Mouse (Mus musculus) heart, embryonic 11.5 days (tissue): ENCODE measurements around the gene Ergic2. TPM values are rescaled to one million over a fixed set of nuclear protein-coding genes. Genes with fewer than 3 reads are reported as not detected.
"Not testable (repeated sequence)": the region's sequence is repeated elsewhere in the genome, so short reads cannot be mapped to it uniquely, and the experiment has no call there.

Source experiments
- ATAC-seq: fragments of 200-750 bp; cut with Nextera tagmentation; replicated peaks from 2 replicates; pipeline ENCODE4 v1.8.0; 2017; ENCODE audit warnings: moderate library complexity; ENCODE audit not compliant: insufficient number of reproducible peaks, low FRiP score, low TSS enrichment
- H3K27ac ChIP-seq: fragments of 300-500 bp; sonication (generic); 2 replicates; pipeline ENCODE4 v1.5.1; 2014; ENCODE audit warnings: mild to moderate bottlenecking, low read depth, low read length
- H3K27me3 ChIP-seq: fragments of 300-500 bp; sonication (generic); 2 replicates; pipeline ENCODE4 v1.6.1; 2014; ENCODE audit warnings: mild to moderate bottlenecking, low read length, mixed read lengths; ENCODE audit not compliant: control insufficient read depth, insufficient read depth
- H3K36me3 ChIP-seq: fragments of 300-500 bp; sonication (generic); 2 replicates; pipeline ENCODE4 v1.6.1; 2014; ENCODE audit warnings: mild to moderate bottlenecking, low read length, moderate library complexity, mixed read lengths; ENCODE audit not compliant: control insufficient read depth, insufficient read depth
- H3K4me1 ChIP-seq: fragments of 300-500 bp; sonication (generic); 2 replicates; pipeline ENCODE4 v1.6.1; 2014; ENCODE audit warnings: low read length; ENCODE audit not compliant: control insufficient read depth, insufficient read depth
- H3K4me2 ChIP-seq: fragments of 300-500 bp; sonication (generic); 2 replicates; pipeline ENCODE4 v1.6.1; 2014; ENCODE audit warnings: mild to moderate bottlenecking, moderate library complexity
- H3K4me3 ChIP-seq: fragments of 300-500 bp; sonication (generic); 2 replicates; pipeline ENCODE4 v1.5.1; 2014; ENCODE audit warnings: low read depth, low read length
- H3K9ac ChIP-seq: fragments of 300-500 bp; sonication (generic); 2 replicates; pipeline ENCODE4 v1.6.1; 2014; ENCODE audit warnings: mild to moderate bottlenecking, low read depth, low read length, moderate library complexity
- H3K9me3 ChIP-seq: fragments of 300-500 bp; sonication (generic); replicated peaks from 2 replicates; pipeline ENCODE4 v1.6.1; 2016; ENCODE audit warnings: low read length; ENCODE audit not compliant: control insufficient read depth
- WGBS: fragments of 180-500 bp; shearing (Covaris S2); extraction: QIAGEN DNeasy Blood & Tissue Kit; methylation state at CpG from one replicate; pipeline ENCODE4 v1.1.7; 2014; ENCODE audit not compliant: insufficient replicate concordance; 5-methylcytosine and 5-hydroxymethylcytosine counted together
- polyA plus RNA-seq: library from polyadenylated mRNA; unstranded; fragments of >200 nt; fragmentation: Nextera tagmentation; extraction: Ambion mirVana; gene quantifications from 2 replicates; pipeline ENCODE4 v1.2.1, GENCODE M21; 2014

Gene Ergic2
- polyA plus RNA-seq, 1 experiment from 2014 or later = 176 TPM

GRCm38 (mm10) chr6:148193972-148194701, 18.0 kb downstream of the Ergic2 start:
- ATAC-seq = no peak
- Histone ChIP-seq H3K4me3 (no peak overlapping the region), H3K4me2 (no peak overlapping the region), H3K4me1 (no peaks in the 10 kb centered on the region), H3K27me3 (no peaks in the 10 kb centered on the region), H3K36me3 (peaks cover 6% of the 10 kb centered on the region), H3K27ac (no peak overlapping the region), H3K9me3 (no peaks in the 10 kb centered on the region), H3K9ac (no peak overlapping the region)
- WGBS = 87% methylated on average over 6 of the region's 6 CpGs

DNA sequence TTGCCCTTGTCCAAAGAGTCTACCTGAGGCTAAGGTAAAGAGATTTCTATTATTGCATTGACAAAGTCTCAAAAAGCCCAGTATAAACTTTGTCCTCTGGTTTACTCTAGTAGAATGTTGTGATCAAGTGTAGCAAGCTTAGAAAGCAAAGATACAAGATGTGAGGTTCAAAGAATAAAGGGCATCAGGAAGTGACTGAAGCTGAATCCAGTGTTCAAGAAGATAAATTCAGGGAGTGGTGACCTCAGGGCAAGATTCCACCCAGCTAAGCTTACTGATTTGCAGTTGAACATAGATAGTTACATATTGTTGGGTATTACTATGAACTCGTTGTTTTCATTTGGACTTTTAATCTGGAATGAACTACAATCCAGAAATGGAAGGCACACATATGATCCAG, 26.5 kb downstream of the Ergic2 start:
- Histone ChIP-seq H3K27ac (no peak overlapping the region), H3K36me3 (peaks cover 38% of the 10 kb centered on the region), H3K4me3 (no peak overlapping the region), H3K4me1 (no peaks in the 10 kb centered on the region), H3K9me3 (no peaks in the 10 kb centered on the region), H3K4me2 (no peak overlapping the region), H3K27me3 (no peaks in the 10 kb centered on the region), H3K9ac (no peak overlapping the region)
- ATAC-seq = no peak
- WGBS = 89% methylated on average over 1 of the region's 1 CpGs

DNA sequence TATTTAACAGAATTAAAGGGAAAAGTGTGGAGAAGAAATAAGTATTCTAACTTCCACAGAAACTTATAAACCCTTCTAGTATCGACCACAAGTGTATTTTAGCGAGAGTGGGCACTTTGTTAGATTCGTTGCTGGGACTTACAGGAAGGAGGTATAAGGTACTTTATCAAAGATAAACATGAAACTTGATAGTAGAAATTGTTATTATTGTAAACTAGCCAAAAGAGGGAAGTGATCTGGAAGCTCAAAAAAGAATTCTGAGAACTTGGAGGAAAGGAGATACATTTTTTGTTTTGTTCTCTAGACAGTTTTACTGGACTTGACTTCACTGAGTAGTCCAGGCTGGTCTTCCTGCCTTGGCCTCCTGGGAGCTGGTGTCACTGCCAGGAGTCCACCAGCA, 39.3 kb downstream of the Ergic2 start:
- Histone ChIP-seq H3K36me3 (no peaks in the 10 kb centered on the region), H3K27ac (peak overlapping the region; percentile 2; the same call in 1 of the 2 replicates), H3K4me3 (no peak overlapping the region), H3K4me1 (no peaks in the 10 kb centered on the region), H3K9me3 (peaks cover 3% of the 10 kb centered on the region; the same call in 1 of the 2 replicates), H3K27me3 (no peaks in the 10 kb centered on the region), H3K4me2 (no peak overlapping the region), H3K9ac (no peak overlapping the region)
- WGBS = 50% methylated on average over 3 of the region's 3 CpGs
- no peak for ATAC-seq

GRCm38 (mm10) chr6:148152305-148152704, 59.9 kb downstream of the Ergic2 start:
- ATAC-seq, H3K36me3 ChIP-seq, H3K27ac ChIP-seq, H3K9ac ChIP-seq, H3K4me1 ChIP-seq, H3K9me3 ChIP-seq, H3K4me3 ChIP-seq, H3K4me2 ChIP-seq, H3K27me3 ChIP-seq: not testable (repeated sequence)
- 66% methylated on average over 4 of the region's 4 CpGs for WGBS

GRCm38 (mm10) chr6:148142421-148142820, 69.8 kb downstream of the Ergic2 start:
- WGBS = 80% methylated on average over 1 of the region's 1 CpGs
- H3K4me2 ChIP-seq = no peak overlapping the region
- H3K27me3 ChIP-seq = no peaks in the 10 kb centered on the region
- H3K27ac ChIP-seq = no peak overlapping the region
- no peaks in the 10 kb centered on the region for H3K36me3 ChIP-seq
- no peak for ATAC-seq
- H3K9me3 ChIP-seq = no peaks in the 10 kb centered on the region
- no peak overlapping the region for H3K4me3 ChIP-seq
- no peak overlapping the region for H3K9ac ChIP-seq
- no peaks in the 10 kb centered on the region for H3K4me1 ChIP-seq

DNA sequence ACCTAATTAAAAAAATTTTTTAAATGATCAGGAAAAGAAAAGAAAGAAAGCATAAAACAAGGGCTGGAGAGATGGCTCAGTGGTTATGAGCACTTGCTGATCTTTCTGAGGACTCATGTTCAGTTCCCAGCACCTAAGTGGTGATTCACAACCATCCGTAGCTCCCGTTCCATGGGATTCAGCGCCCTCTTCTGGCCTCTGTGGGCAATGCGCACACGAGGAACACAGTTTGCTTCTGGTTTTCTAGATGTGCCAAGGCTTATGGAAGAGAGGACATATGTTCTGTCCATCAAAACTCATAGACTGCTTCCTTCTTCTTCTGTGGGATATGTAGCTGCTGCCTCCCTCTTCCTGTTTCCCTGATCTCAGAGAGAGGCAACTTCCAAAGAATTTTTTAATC, 70.3 kb downstream of the Ergic2 start:
- Histone ChIP-seq H3K9ac (no peak overlapping the region), H3K4me3 (no peak overlapping the region), H3K4me2 (no peak overlapping the region), H3K27ac (no peak overlapping the region), H3K9me3 (no peaks in the 10 kb centered on the region), H3K27me3 (no peaks in the 10 kb centered on the region), H3K36me3 (no peaks in the 10 kb centered on the region), H3K4me1 (no peaks in the 10 kb centered on the region)
- no peak for ATAC-seq
- WGBS = 76% methylated on average over 5 of the region's 5 CpGs

GRCm38 (mm10) chr6:148139288-148139995, 72.7 kb downstream of the Ergic2 start:
- ATAC-seq = no peak
- Histone ChIP-seq H3K4me1 (no peaks in the 10 kb centered on the region), H3K4me3 (no peak overlapping the region), H3K9me3 (no peaks in the 10 kb centered on the region), H3K4me2 (no peak overlapping the region), H3K27ac (no peak overlapping the region), H3K36me3 (no peaks in the 10 kb centered on the region), H3K9ac (no peak overlapping the region), H3K27me3 (no peaks in the 10 kb centered on the region)
- 73% methylated on average over 6 of the region's 6 CpGs for WGBS

GRCm38 (mm10) chr6:148135769-148136382, 76.3 kb downstream of the Ergic2 start:
- no peak for ATAC-seq
- 31% methylated on average over 9 of the region's 9 CpGs for WGBS
- H3K4me2 ChIP-seq = no peak overlapping the region

More at GRCm38 (mm10) chr6:148135769-148136382, 76.3 kb downstream of the Ergic2 start:
- no peaks in the 10 kb centered on the region for H3K36me3 ChIP-seq
- no peaks in the 10 kb centered on the region for H3K9me3 ChIP-seq
- H3K4me1 ChIP-seq = no peaks in the 10 kb centered on the region
- H3K4me3 ChIP-seq = no peak overlapping the region
- H3K27me3 ChIP-seq = no peaks in the 10 kb centered on the region
- H3K9ac ChIP-seq = no peak overlapping the region
- H3K27ac ChIP-seq = no peak overlapping the region
